Mouse (Mus musculus) liver, embryonic 13.5 days (tissue): Measurements from ENCODE around the gene Fam71e1. TPM values are rescaled to one million over a fixed set of nuclear protein-coding genes. Genes with fewer than 3 reads are reported as not detected.
A peak's percentile ranks its signal among the peaks of the same experiment; 100 is the strongest.

Source experiments
- ATAC-seq: fragments of 200-750 bp; cut with Nextera tagmentation; 2 replicates; pipeline ENCODE4 v1.8.0; 2017; ENCODE audit warnings: low read depth, mild to moderate bottlenecking, moderate number of reproducible peaks, moderate library complexity
- DNase-seq: peaks from one replicate; pipeline ENCODE4 v3.0.0; 2022
- H3K27ac ChIP-seq: fragments of 300-500 bp; sonication (generic); 2 replicates; pipeline ENCODE4 v1.5.1; 2015; ENCODE audit warnings: moderate library complexity, mild to moderate bottlenecking, inconsistent platforms
- H3K27me3 ChIP-seq: fragments of 300-500 bp; sonication (generic); 2 replicates; pipeline ENCODE4 v1.6.1; 2015; ENCODE audit warnings: mild to moderate bottlenecking, inconsistent platforms
- H3K36me3 ChIP-seq: fragments of 300-500 bp; sonication (generic); 2 replicates; pipeline ENCODE4 v1.6.1; 2015; ENCODE audit warnings: mild to moderate bottlenecking, inconsistent platforms
- H3K4me1 ChIP-seq: fragments of 300-500 bp; sonication (generic); replicated peaks from 2 replicates; pipeline ENCODE4 v1.6.1; 2015; ENCODE audit warnings: inconsistent platforms
- H3K4me2 ChIP-seq: fragments of 300-500 bp; sonication (generic); 2 replicates; pipeline ENCODE4 v1.6.1; 2015; ENCODE audit warnings: inconsistent platforms, mild to moderate bottlenecking, moderate library complexity
- H3K4me3 ChIP-seq: fragments of 300-500 bp; sonication (generic); replicated peaks from 2 replicates; pipeline ENCODE4 v1.5.1; 2015; ENCODE audit warnings: mild to moderate bottlenecking, inconsistent platforms
- H3K9ac ChIP-seq: fragments of 300-500 bp; sonication (generic); 2 replicates; pipeline ENCODE4 v1.6.1; 2015; ENCODE audit warnings: mild to moderate bottlenecking, inconsistent platforms
- H3K9me3 ChIP-seq: fragments of 300-500 bp; sonication (generic); replicated peaks from 2 replicates; pipeline ENCODE4 v1.6.1; 2016; ENCODE audit warnings: inconsistent platforms
- WGBS: fragments of 180-500 bp; shearing (Covaris S2); methylation state at CpG from one replicate; pipeline ENCODE4 v1.1.7; 2015; ENCODE audit not compliant: insufficient replicate concordance; 5-methylcytosine and 5-hydroxymethylcytosine counted together
- polyA plus RNA-seq: library from polyadenylated mRNA; unstranded; fragments of >200 nt; fragmentation: Nextera tagmentation; extraction: Ambion mirVana; gene quantifications from 2 replicates; pipeline ENCODE4 v1.2.1, GENCODE M21; 2015

Gene Fam71e1
- polyA plus RNA-seq, 1 experiment from 2014 or later: 1.5 TPM

- Histone ChIP-seq H3K9me3 (no peaks in the 10 kb centered on the region), H3K4me1 (no peaks in the 10 kb centered on the region), H3K4me3 (no peak overlapping the region), H3K27ac (no peak overlapping the region), H3K9ac (no peak overlapping the region), H3K27me3 (peaks cover 61% of the 10 kb centered on the region), H3K36me3 (no peaks in the 10 kb centered on the region), H3K4me2 (no peak overlapping the region)
- no peak for ATAC-seq
- DNase-seq: no peak
- WGBS: 53% methylated on average over 9 of the region's 9 CpGs
These were observed 23.0 kb downstream of the Fam71e1 start for GRCm38 (mm10) chr7:44519240-44519913.

- WGBS: 50% methylated on average over 3 of the region's 3 CpGs
- H3K9ac ChIP-seq: no peak overlapping the region
- no peaks in the 10 kb centered on the region for H3K4me1 ChIP-seq
- H3K27ac ChIP-seq: no peak overlapping the region
- H3K27me3 ChIP-seq: peaks cover 72% of the 10 kb centered on the region
- ATAC-seq (no peak), DNase-seq (no peak)
- no peak overlapping the region for H3K4me3 ChIP-seq
- H3K4me2 ChIP-seq: no peak overlapping the region
- no peaks in the 10 kb centered on the region for H3K9me3 ChIP-seq
- H3K36me3 ChIP-seq: no peaks in the 10 kb centered on the region
These were observed 24.6 kb downstream of the Fam71e1 start for GRCm38 (mm10) chr7:44520990-44521389.

GRCm38 (mm10) chr7:44521710-44522109 is 25.3 kb downstream of the Fam71e1 start:
- Histone ChIP-seq H3K36me3 (no peaks in the 10 kb centered on the region), H3K27ac (no peak overlapping the region), H3K4me3 (no peak overlapping the region), H3K4me1 (no peaks in the 10 kb centered on the region), H3K27me3 (peaks cover 72% of the 10 kb centered on the region), H3K9me3 (no peaks in the 10 kb centered on the region), H3K9ac (no peak overlapping the region), H3K4me2 (no peak overlapping the region)
- WGBS: 4% methylated on average over 20 of the region's 20 CpGs
- ATAC-seq (peak; percentile 29; the same call in 1 of the 2 replicates), DNase-seq (no peak)

- Histone ChIP-seq H3K4me1 (peaks cover 5% of the 10 kb centered on the region), H3K9ac (no peak overlapping the region), H3K27me3 (peaks cover 77% of the 10 kb centered on the region), H3K9me3 (no peaks in the 10 kb centered on the region), H3K27ac (no peak overlapping the region), H3K4me3 (no peak overlapping the region), H3K36me3 (no peaks in the 10 kb centered on the region), H3K4me2 (no peak overlapping the region)
- ATAC-seq (no peak), DNase-seq (no peak)
- WGBS: 46% methylated on average over 2 of the region's 2 CpGs
These were observed 26.7 kb downstream of the Fam71e1 start for GRCm38 (mm10) chr7:44523056-44523455.

- peaks cover 11% of the 10 kb centered on the region for H3K4me1 ChIP-seq
- no peak within 1 kb of the TSS for H3K9ac ChIP-seq
- DNase-seq: no peak
- no peak within 1 kb of the TSS for H3K4me2 ChIP-seq
- WGBS: 34% methylated on average over 12 of the region's 12 CpGs
- H3K4me3 ChIP-seq: no peak within 1 kb of the TSS
- no peaks in the 10 kb centered on the region for H3K36me3 ChIP-seq
- no peak within 1 kb of the TSS for H3K27ac ChIP-seq
- no peak for ATAC-seq
- no peaks in the 10 kb centered on the region for H3K9me3 ChIP-seq
- peaks cover 78% of the 10 kb centered on the region for H3K27me3 ChIP-seq
These were observed 28.1 kb downstream of the Fam71e1 start, which contains the start of gene Mybpc2 for GRCm38 (mm10) chr7:44524502-44524901. Gene Mybpc2, minus strand, starts transcription at chr7:44524656.

- H3K27me3 ChIP-seq: peaks cover 78% of the 10 kb centered on the region
These were observed 28.9 kb downstream of the Fam71e1 start for GRCm38 (mm10) chr7:44525126-44525832.

GRCm38 (mm10) chr7:44526414-44527154 is 30.2 kb downstream of the Fam71e1 start:
- H3K4me1 ChIP-seq: peaks cover 11% of the 10 kb centered on the region
- no peak overlapping the region for H3K9ac ChIP-seq
- H3K4me3 ChIP-seq: no peak overlapping the region
- no peak overlapping the region for H3K27ac ChIP-seq
- WGBS: 71% methylated on average over 14 of the region's 14 CpGs
- peaks cover 67% of the 10 kb centered on the region for H3K27me3 ChIP-seq
- no peaks in the 10 kb centered on the region for H3K9me3 ChIP-seq
- DNase-seq (no peak), ATAC-seq (no peak)
- H3K36me3 ChIP-seq: no peaks in the 10 kb centered on the region
- H3K4me2 ChIP-seq: no peak overlapping the region

More at GRCm38 (mm10) chr7:44525126-44525832, 28.9 kb downstream of the Fam71e1 start:
- Histone ChIP-seq H3K9ac (no peak overlapping the region), H3K9me3 (no peaks in the 10 kb centered on the region), H3K4me2 (no peak overlapping the region), H3K4me3 (no peak overlapping the region), H3K4me1 (peaks cover 11% of the 10 kb centered on the region), H3K36me3 (no peaks in the 10 kb centered on the region), H3K27ac (no peak overlapping the region)
- WGBS: 19% methylated on average over 22 of the region's 22 CpGs
- ATAC-seq: no peak
- no peak for DNase-seq

GRCm38 (mm10) chr7:44527483-44528398 is 31.4 kb downstream of the Fam71e1 start:
- H3K27ac ChIP-seq: no peak overlapping the region
- peaks cover 15% of the 10 kb centered on the region for H3K4me1 ChIP-seq
- peak overlapping the region; percentile 51 for H3K4me3 ChIP-seq
- DNase-seq (peak; percentile 65), ATAC-seq (peak; percentile 63)
- H3K36me3 ChIP-seq: peaks cover 6% of the 10 kb centered on the region
- H3K4me2 ChIP-seq: peak overlapping the region; percentile 79
- H3K9ac ChIP-seq: peak overlapping the region; percentile 65
- no peaks in the 10 kb centered on the region for H3K9me3 ChIP-seq
- peaks cover 55% of the 10 kb centered on the region for H3K27me3 ChIP-seq
- 5% methylated on average over 40 of the region's 40 CpGs for WGBS

- Histone ChIP-seq H3K4me3 (no peak overlapping the region), H3K36me3 (peaks cover 24% of the 10 kb centered on the region), H3K4me2 (no peak overlapping the region), H3K27me3 (peaks cover 37% of the 10 kb centered on the region), H3K4me1 (peaks cover 27% of the 10 kb centered on the region), H3K9me3 (no peaks in the 10 kb centered on the region), H3K27ac (no peak overlapping the region), H3K9ac (no peak overlapping the region)
- DNase-seq: no peak
- WGBS: 63% methylated on average over 5 of the region's 5 CpGs
- ATAC-seq: no peak
These were observed 33.1 kb downstream of the Fam71e1 start for GRCm38 (mm10) chr7:44529518-44529917.

- 70% methylated on average over 3 of the region's 3 CpGs for WGBS
- Histone ChIP-seq H3K4me3 (no peak overlapping the region), H3K27me3 (peaks cover 27% of the 10 kb centered on the region), H3K9me3 (no peaks in the 10 kb centered on the region), H3K9ac (no peak overlapping the region), H3K4me1 (peaks cover 27% of the 10 kb centered on the region), H3K36me3 (peaks cover 34% of the 10 kb centered on the region), H3K4me2 (no peak overlapping the region), H3K27ac (no peak overlapping the region)
- ATAC-seq (no peak), DNase-seq (no peak)
These were observed 34.1 kb downstream of the Fam71e1 start for GRCm38 (mm10) chr7:44530507-44530906.
